Mouse (Mus musculus) brain, embryonic 18.5 days (tissue): ENCODE measurements around the gene Vma21.

Experiments used
- DNase-seq: peaks from one replicate; pipeline ENCODE4 v3.0.0-alpha.2; 2012; ENCODE audit warnings: low read depth, low spot score

The Vma21 gene

GRCm38 (mm10) chrX:71815631-71816345, at the start of gene Vma21:
TSS of gene Vma21 (plus strand) at chrX:71815924.
- no peak for DNase-seq

- no peak for DNase-seq
Measured at GRCm38 (mm10) chrX:71767909-71768308, 47.8 kb upstream of the Vma21 start.

- DNase-seq = no peak
Measured at GRCm38 (mm10) chrX:71791106-71791505, 24.6 kb upstream of the Vma21 start.

GRCm38 (mm10) chrX:71797766-71798165, 18.0 kb upstream of the Vma21 start:
- DNase-seq = no peak

GRCm38 (mm10) chrX:71798883-71799282, 16.8 kb upstream of the Vma21 start:
- DNase-seq = no peak

- no peak for DNase-seq
Measured at GRCm38 (mm10) chrX:71811966-71812835, 3.5 kb upstream of the Vma21 start.

- peak; percentile 69 for DNase-seq
Measured at GRCm38 (mm10) chrX:71816401-71816857, 705 bp downstream of the Vma21 start.

- no peak for DNase-seq
Measured at GRCm38 (mm10) chrX:71816931-71817361, 1.2 kb downstream of the Vma21 start.

- no peak for DNase-seq
Measured at GRCm38 (mm10) chrX:71838911-71839310, 23.2 kb downstream of the Vma21 start.

- DNase-seq = no peak
Measured at GRCm38 (mm10) chrX:71846696-71847095, 31.0 kb downstream of the Vma21 start.

GRCm38 (mm10) chrX:71853798-71854197, 38.1 kb downstream of the Vma21 start:
- DNase-seq = no peak
